Mouse (Mus musculus): ENCODE results near the gene Tff2. TPM values are rescaled to one million over a fixed set of nuclear protein-coding genes. Genes with fewer than 3 reads are reported as not detected.

Tff2 gene
- polyA plus RNA-seq, 1 experiment from 2014 or later: not detected

- Histone ChIP-seq H3K27ac (replicated peaks) (no peak overlapping the region), H3K4me2 (replicated peaks) (no peak overlapping the region), H3K9ac (replicated peaks) (no peak overlapping the region), H3K9me3 (no peaks in the 10 kb centered on the region), H3K36me3 (0 out of 2 replicates have a peak, but pooled peaks cover 8% of the 10 kb centered on the region), H3K27me3 (no peaks in the 10 kb centered on the region), H3K4me3 (no peak overlapping the region), H3K4me1 (no peaks in the 10 kb centered on the region)
- no peak for ATAC-seq (replicated peaks)
- WGBS: 96% methylated on average over 5 of the region's 5 CpGs
These were observed 45.3 kb downstream of the Tff2 start for GRCm38 (mm10) chr17:31098788-31099187.

GRCm38 (mm10) chr17:31096893-31097292, 47.2 kb downstream of the Tff2 start:
- WGBS: 92% methylated on average over 2 of the region's 2 CpGs

GRCm38 (mm10) chr17:31095570-31095969, 48.5 kb downstream of the Tff2 start:
- 78% methylated on average over 7 of the region's 7 CpGs for WGBS

More at GRCm38 (mm10) chr17:31096893-31097292, 47.2 kb downstream of the Tff2 start:
- Histone ChIP-seq H3K4me2 (replicated peaks) (no peak overlapping the region), H3K36me3 (peaks cover 10% of the 10 kb centered on the region; the same call in 1 of the 2 replicates), H3K4me1 (no peaks in the 10 kb centered on the region), H3K27ac (replicated peaks) (no peak overlapping the region), H3K9ac (replicated peaks) (no peak overlapping the region), H3K27me3 (no peaks in the 10 kb centered on the region), H3K9me3 (no peaks in the 10 kb centered on the region), H3K4me3 (no peak overlapping the region)
- no peak for ATAC-seq (replicated peaks)

GRCm38 (mm10) chr17:31094781-31095180, 49.3 kb downstream of the Tff2 start:
- Histone ChIP-seq H3K4me2 (replicated peaks) (no peak overlapping the region), H3K27me3 (no peaks in the 10 kb centered on the region), H3K27ac (replicated peaks) (no peak overlapping the region), H3K4me3 (no peak overlapping the region), H3K4me1 (peaks cover 18% of the 10 kb centered on the region), H3K9ac (replicated peaks) (no peak overlapping the region), H3K36me3 (peaks cover 10% of the 10 kb centered on the region; the same call in 1 of the 2 replicates), H3K9me3 (no peaks in the 10 kb centered on the region)
- 54% methylated on average over 5 of the region's 5 CpGs for WGBS
- ATAC-seq (replicated peaks): no peak

More at GRCm38 (mm10) chr17:31095570-31095969, 48.5 kb downstream of the Tff2 start:
- peaks cover 10% of the 10 kb centered on the region for H3K4me1 ChIP-seq
- H3K4me2 ChIP-seq (replicated peaks): no peak overlapping the region
- H3K9ac ChIP-seq (replicated peaks): no peak overlapping the region
- ATAC-seq (replicated peaks): no peak
- no peak overlapping the region for H3K4me3 ChIP-seq
- H3K27me3 ChIP-seq: no peaks in the 10 kb centered on the region
- H3K27ac ChIP-seq (replicated peaks): no peak overlapping the region
- peaks cover 10% of the 10 kb centered on the region; the same call in 1 of the 2 replicates for H3K36me3 ChIP-seq
- H3K9me3 ChIP-seq: no peaks in the 10 kb centered on the region

Other genes with a start within 250 kb of the Tff2 start
- 0.08 and 0.11 TPM in 2 replicates for gene Glp1r, start 242.5 kb downstream of the Tff2 start, polyA plus RNA-seq (2015; fragmentation: Nextera tagmentation; extraction: Ambion mirVana)
- not detected in 2 replicates for gene Umodl1, start 189.6 kb downstream of the Tff2 start, polyA plus RNA-seq (2015; fragmentation: Nextera tagmentation; extraction: Ambion mirVana)
- gene Abcg1, start 86.6 kb downstream of the Tff2 start, polyA plus RNA-seq (2015; fragmentation: Nextera tagmentation; extraction: Ambion mirVana): 20.2 and 20.8 TPM in 2 replicates
- gene Tff3, start 14.6 kb downstream of the Tff2 start, polyA plus RNA-seq (2015; fragmentation: Nextera tagmentation; extraction: Ambion mirVana): 0.39 TPM in 1 of 2 replicates, not detected in the other
- gene Tff1, start 21.0 kb upstream of the Tff2 start, polyA plus RNA-seq (2015; fragmentation: Nextera tagmentation; extraction: Ambion mirVana): not detected in 2 replicates
- not detected in 2 replicates for gene Tmprss3, start 54.7 kb upstream of the Tff2 start, polyA plus RNA-seq (2015; fragmentation: Nextera tagmentation; extraction: Ambion mirVana)
- gene Ubash3a, start 63.6 kb upstream of the Tff2 start, polyA plus RNA-seq (2015; fragmentation: Nextera tagmentation; extraction: Ambion mirVana): 0.03 TPM in 1 of 2 replicates, not detected in the other
- gene Rsph1, start 133.1 kb upstream of the Tff2 start, polyA plus RNA-seq (2015; fragmentation: Nextera tagmentation; extraction: Ambion mirVana): 4.0 and 6.7 TPM in 2 replicates
- 12.5 and 14.9 TPM in 2 replicates for gene Slc37a1, start 142.5 kb upstream of the Tff2 start, polyA plus RNA-seq (2015; fragmentation: Nextera tagmentation; extraction: Ambion mirVana)
- 58.4 and 59.6 TPM in 2 replicates for gene Pde9a, start 241.9 kb upstream of the Tff2 start, polyA plus RNA-seq (2015; fragmentation: Nextera tagmentation; extraction: Ambion mirVana)

All from forebrain, embryonic 15.5 days (tissue).